Comparison of ENCODE assay signal across 29 mouse cellular contexts in genomic region chr1:134211631-134212030, GRCm38 (mm10). TPM values are rescaled to one million over a fixed set of nuclear protein-coding genes. Genes with fewer than 3 reads are reported as not detected.
DNase-seq lines count a peak whose midpoint lies in the region; ATAC-seq lines count a peak whose summit lies in the region.
"Had no signal": no experiment of that assay in that cellular context is flagged by ENCODE, and none has a peak within 500 bp of the region (broad histone marks: within the 10 kb centered on the region; RNA-seq: fewer than 3 reads in every experiment).

No protein-coding gene starts in this region.

- H3K9me3 ChIP-seq in intestine, embryonic 14.5 days (ENCODE audit: control insufficient read depth, low read length): no peaks in the 10 kb centered on the region
- no peaks in the 10 kb centered on the region for H3K9me3 ChIP-seq in intestine, embryonic 15.5 days
- no peaks in the 10 kb centered on the region for H3K9me3 ChIP-seq in limb, embryonic 10.5 days (replicated peaks)
- H3K9me3 ChIP-seq in forebrain, embryonic 12.5 days: no peaks in the 10 kb centered on the region
- H3K9me3 ChIP-seq: forebrain, embryonic 15.5 days; midbrain, embryonic 12.5 days; neural tube, embryonic 12.5 days had no signal

- no peak for DNase-seq in intestine, embryonic 14.5 days (ENCODE audit: low spot score)
- peak; percentile 13 to 27 for DNase-seq in kidney, postnatal 4 days
- DNase-seq in kidney, postnatal 25 days: no peak
- no peak for DNase-seq in limb, embryonic 10.5 days (ENCODE audit: low spot score)
- DNase-seq in retina, postnatal 1 day: peak; percentile 44
- DNase-seq: adrenal gland, postnatal 25 days; cerebellum, adult 11-12 months; cerebellum, postnatal 14 days; gastrocnemius, postnatal 25 days; heart, adult 18-20 months; heart, postnatal 36 days; kidney, postnatal 10 days; lung, postnatal 4 days; thymus, postnatal 14 days had no signal

- no peak overlapping the region for H3K4me2 ChIP-seq in intestine, embryonic 14.5 days (ENCODE audit: low read length)
- H3K4me2 ChIP-seq in intestine, embryonic 15.5 days (replicated peaks): no peak overlapping the region
- no peak overlapping the region for H3K4me2 ChIP-seq in forebrain, embryonic 12.5 days
- H3K4me2 ChIP-seq: forebrain, embryonic 15.5 days; heart, embryonic 11.5 days; liver, embryonic 11.5 days; midbrain, embryonic 12.5 days; neural tube, embryonic 12.5 days had no signal

- H3K9ac ChIP-seq in intestine, embryonic 14.5 days (ENCODE audit: low read length): no peak overlapping the region
- no peak overlapping the region for H3K9ac ChIP-seq in intestine, embryonic 15.5 days
- no peak overlapping the region for H3K9ac ChIP-seq in forebrain, embryonic 12.5 days
- H3K9ac ChIP-seq: forebrain, embryonic 15.5 days; midbrain, embryonic 12.5 days; neural tube, embryonic 12.5 days had no signal

- no peak overlapping the region for H3K4me3 ChIP-seq in intestine, embryonic 14.5 days (ENCODE audit: low read depth, low read length)
- no peak overlapping the region for H3K4me3 ChIP-seq in intestine, embryonic 15.5 days (replicated peaks)
- no peak overlapping the region for H3K4me3 ChIP-seq in limb, embryonic 10.5 days
- no peak overlapping the region for H3K4me3 ChIP-seq in forebrain, embryonic 12.5 days (replicated peaks)
- H3K4me3 ChIP-seq: forebrain, embryonic 15.5 days; megakaryocyte, embryonic 14.5 days; midbrain, embryonic 12.5 days; myocyte; neural tube, embryonic 12.5 days had no signal

- peak overlapping the region; percentile 29 for H3K27ac ChIP-seq in intestine, embryonic 14.5 days (ENCODE audit: low read depth)
- no peak overlapping the region for H3K27ac ChIP-seq in intestine, embryonic 15.5 days
- H3K27ac ChIP-seq in limb, embryonic 10.5 days: peak overlapping the region; percentile 40; the same call in 1 of the 2 replicates
- H3K27ac ChIP-seq in forebrain, embryonic 12.5 days: no peak overlapping the region
- H3K27ac ChIP-seq: forebrain, embryonic 15.5 days; midbrain, embryonic 12.5 days; neural tube, embryonic 12.5 days had no signal

- no peaks in the 10 kb centered on the region for H3K27me3 ChIP-seq in intestine, embryonic 14.5 days (replicated peaks; ENCODE audit: control insufficient read depth, insufficient read depth, low read length)
- H3K27me3 ChIP-seq in intestine, embryonic 15.5 days (replicated peaks): no peaks in the 10 kb centered on the region
- H3K27me3 ChIP-seq in limb, embryonic 10.5 days (ENCODE audit: low read depth, poor library complexity, severe bottlenecking): no peaks in the 10 kb centered on the region
- peaks cover 58% of the 10 kb centered on the region for H3K27me3 ChIP-seq in forebrain, embryonic 12.5 days
- H3K27me3 ChIP-seq: forebrain, embryonic 15.5 days; neural tube, embryonic 12.5 days had no signal

- ATAC-seq in intestine, embryonic 14.5 days (replicated peaks; ENCODE audit: low FRiP score, low TSS enrichment, low read depth): no peak
- ATAC-seq in intestine, embryonic 15.5 days: no peak
- ATAC-seq in forebrain, embryonic 12.5 days (ENCODE audit: low FRiP score): no peak
- ATAC-seq: CD4-positive, CD25-positive, alpha-beta regulatory T cell, adult 4 months; forebrain, embryonic 15.5 days; hindbrain, embryonic 16.5 days; intestine, embryonic 16.5 days had no signal

- H3K4me1 ChIP-seq in intestine, embryonic 14.5 days (replicated peaks; ENCODE audit: control insufficient read depth, insufficient read depth, low read length): peaks cover 24% of the 10 kb centered on the region
- peaks cover 28% of the 10 kb centered on the region for H3K4me1 ChIP-seq in intestine, embryonic 15.5 days (replicated peaks)
- peaks cover 44% of the 10 kb centered on the region for H3K4me1 ChIP-seq in limb, embryonic 10.5 days
- H3K4me1 ChIP-seq in forebrain, embryonic 12.5 days: peaks cover 24% of the 10 kb centered on the region

- H3K36me3 ChIP-seq in intestine, embryonic 14.5 days (ENCODE audit: control insufficient read depth, insufficient read depth, low read length): no peaks in the 10 kb centered on the region
- H3K36me3 ChIP-seq in intestine, embryonic 15.5 days: no peaks in the 10 kb centered on the region
- no peaks in the 10 kb centered on the region for H3K36me3 ChIP-seq in limb, embryonic 10.5 days
- no peaks in the 10 kb centered on the region for H3K36me3 ChIP-seq in forebrain, embryonic 12.5 days (replicated peaks)
- H3K36me3 ChIP-seq: forebrain, embryonic 15.5 days; midbrain, embryonic 12.5 days; neural tube, embryonic 12.5 days had no signal

- WGBS in intestine, embryonic 14.5 days: 20% methylated on average over 2 of the region's 2 CpGs
- WGBS in intestine, embryonic 15.5 days: 29% methylated on average over 2 of the region's 2 CpGs
- 17% methylated on average over 2 of the region's 2 CpGs for WGBS in limb, embryonic 10.5 days
- 7% methylated on average over 2 of the region's 2 CpGs for WGBS in forebrain, embryonic 12.5 days

RNA-seq across cellular contexts. Expression of gene Mybph, which starts 18.4 kb away (rescaled TPM):
- not detected in 2 replicates for polyA plus RNA-seq in intestine, embryonic 14.5 days (2014; fragmentation: Nextera tagmentation; extraction: Ambion mirVana)
- 0.15 and 0.52 TPM in 2 replicates for polyA plus RNA-seq in intestine, embryonic 15.5 days (2015; fragmentation: Nextera tagmentation; extraction: Ambion mirVana)
- polyA plus RNA-seq in limb, embryonic 10.5 days (2016; fragmentation: Nextera tagmentation; extraction: Ambion mirVana): 0.56 and 0.98 TPM in 2 replicates
- 0.15 and 0.34 TPM in 2 replicates for polyA plus RNA-seq in forebrain, embryonic 12.5 days (2016; fragmentation: Nextera tagmentation; extraction: Ambion mirVana)
- polyA plus RNA-seq: CD4-positive, CD25-positive, alpha-beta regulatory T cell, adult 4 months; forebrain, embryonic 15.5 days; midbrain, embryonic 12.5 days; midbrain, postnatal 0 days; stomach, embryonic 14.5 days; urinary bladder, adult 2 months had no signal

RNA-seq across cellular contexts. Expression of gene Adora1, which starts 23.6 kb away (rescaled TPM):
- 1.7 and 2.0 TPM in 2 replicates for polyA plus RNA-seq in intestine, embryonic 14.5 days (2014; fragmentation: Nextera tagmentation; extraction: Ambion mirVana)
- polyA plus RNA-seq in intestine, embryonic 15.5 days (2015; fragmentation: Nextera tagmentation; extraction: Ambion mirVana): 4.0 and 8.3 TPM in 2 replicates
- 0.06 and 0.69 TPM in 2 replicates for polyA plus RNA-seq in limb, embryonic 10.5 days (2016; fragmentation: Nextera tagmentation; extraction: Ambion mirVana)
- polyA plus RNA-seq in forebrain, embryonic 12.5 days (2016; fragmentation: Nextera tagmentation; extraction: Ambion mirVana): 1.4 and 1.8 TPM in 2 replicates

RNA-seq across cellular contexts. Expression of gene Chil1, which starts 29.7 kb away (rescaled TPM):
- 0.35 and 0.49 TPM in 2 replicates for polyA plus RNA-seq in intestine, embryonic 14.5 days (2014; fragmentation: Nextera tagmentation; extraction: Ambion mirVana)
- 0.44 and 0.58 TPM in 2 replicates for polyA plus RNA-seq in intestine, embryonic 15.5 days (2015; fragmentation: Nextera tagmentation; extraction: Ambion mirVana)
- 0.80 TPM in 1 of 2 replicates, not detected in the other for polyA plus RNA-seq in limb, embryonic 10.5 days (2016; fragmentation: Nextera tagmentation; extraction: Ambion mirVana)
- 1.9 and 2.5 TPM in 2 replicates for polyA plus RNA-seq in forebrain, embryonic 12.5 days (2016; fragmentation: Nextera tagmentation; extraction: Ambion mirVana)

Comparison
In these comparisons a context has a peak if more than half of its experiments do, and no peak if none do; other contexts are left out.
1. DNase-seq: peak in kidney, postnatal 4 days (2 of 2) and retina, postnatal 1 day (single experiment); none in intestine, embryonic 14.5 days (single experiment), kidney, postnatal 25 days (0 of 2) and limb, embryonic 10.5 days (single experiment).
2. H3K27ac ChIP-seq: peak in intestine, embryonic 14.5 days (single experiment) and limb, embryonic 10.5 days (single experiment); none in intestine, embryonic 15.5 days (single experiment) and forebrain, embryonic 12.5 days (single experiment).